Mouse (Mus musculus) adrenal gland, postnatal 0 days (tissue): Measurements from ENCODE around the gene Ssty1. TPM values are rescaled to one million over a fixed set of nuclear protein-coding genes. Genes with fewer than 3 reads are reported as not detected.

Experiments
- polyA plus RNA-seq: library from polyadenylated mRNA; unstranded; fragments of >200 nt; fragmentation: Nextera tagmentation; extraction: Ambion mirVana; gene quantifications from 2 replicates; pipeline ENCODE4 v1.2.1, GENCODE M21; 2015

Gene Ssty1
- not detected in 2 replicates for polyA plus RNA-seq

GRCm38 (mm10) chrY:18088816-18089215 lies at the start of gene Ssty1:
TSS of gene Ssty1 (plus strand) at chrY:18089116.

GRCm38 (mm10) chrY:18061712-18062111 lies 27.2 kb upstream of the Ssty1 start, which contains the start of gene Gm21764:
TSS of gene Gm21764 (minus strand) at chrY:18061812.

Other genes with a start within 250 kb of the Ssty1 start
- gene Gm21904, start 242.8 kb upstream of the Ssty1 start, polyA plus RNA-seq, result not detected in 2 replicates
- gene Gm20772, start 214.4 kb upstream of the Ssty1 start, polyA plus RNA-seq, result not detected in 2 replicates
- gene Gm20831, start 214.4 kb upstream of the Ssty1 start, polyA plus RNA-seq, result not detected in 2 replicates
- gene Srsy, start 151.8 kb upstream of the Ssty1 start, polyA plus RNA-seq, result not detected in 2 replicates
- not detected in 2 replicates for gene Gm21764, start 27.3 kb upstream of the Ssty1 start, polyA plus RNA-seq